Mouse (Mus musculus) spleen, adult 12 weeks (tissue): Measurements from ENCODE around the gene Rhox2c.
"Not testable (repeated sequence)": the region's sequence is repeated elsewhere in the genome, so short reads cannot be mapped to it uniquely, and the experiment has no call there.

ENCODE experiments used
- DNase-seq: peaks from one replicate; pipeline ENCODE4 v3.0.0; 2022; ENCODE audit warnings: low spot score

Gene Rhox2c

DNA sequence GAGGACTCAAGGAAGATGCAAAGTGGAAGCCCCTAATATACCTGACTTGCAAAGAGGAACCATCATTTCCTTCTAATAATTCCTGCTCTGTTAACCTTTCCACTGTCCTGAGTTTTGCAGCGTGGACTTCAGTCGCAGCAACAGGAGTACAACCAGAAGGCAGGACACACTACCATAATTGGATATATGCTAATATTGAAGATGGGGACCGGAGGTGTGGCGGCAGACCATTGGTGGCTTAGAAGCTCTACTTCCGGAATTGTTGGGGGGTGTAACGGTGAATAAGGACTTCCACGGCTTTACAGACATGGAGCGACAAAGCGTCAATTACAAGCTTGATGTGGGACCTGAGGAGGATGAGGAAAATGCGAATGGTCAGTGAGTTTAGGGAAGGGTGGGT lies at the start of gene Rhox2c:
TSS of gene Rhox2c (plus strand) at position 301 of the 400 bp plus-strand sequence.
- not testable (repeated sequence) for DNase-seq

GRCm38 (mm10) chrX:37411767-37412166 lies 41.7 kb upstream of the Rhox2c start, which contains the start of gene Rhox2b:
Rhox2b (plus strand) TSS chrX:37412067.
- DNase-seq, result not testable (repeated sequence)

DNA sequence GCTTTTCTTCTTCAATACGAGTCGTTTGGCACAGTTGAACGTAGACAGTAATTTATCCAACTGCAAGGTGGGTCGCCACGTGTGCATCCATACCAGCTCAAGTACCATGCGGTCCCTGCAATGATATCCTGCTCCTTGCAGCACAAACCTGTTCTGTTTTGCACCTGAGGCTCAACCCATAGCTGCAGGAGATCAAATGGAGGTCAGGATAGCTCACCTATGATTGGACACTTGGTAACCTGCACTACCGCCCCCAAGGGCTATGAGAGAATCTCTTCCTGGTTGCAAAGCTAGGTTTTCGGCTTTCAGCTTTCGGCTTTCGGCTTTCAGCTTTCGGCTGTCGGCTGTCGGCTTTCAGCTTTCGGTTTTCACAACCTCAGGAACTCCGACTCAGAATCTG lies 21.3 kb upstream of the Rhox2c start, which contains the start of gene Rhox4b:
TSS of gene Rhox4b (plus strand) at position 301 of the 400 bp plus-strand sequence.
- not testable (repeated sequence) for DNase-seq

GRCm38 (mm10) chrX:37458285-37458684 lies 4.8 kb downstream of the Rhox2c start, which contains the start of gene Rhox3c:
Rhox3c (plus strand) TSS chrX:37458585.
- not testable (repeated sequence) for DNase-seq

GRCm38 (mm10) chrX:37480037-37480436 lies 26.6 kb downstream of the Rhox2c start, which contains the start of gene Rhox4c:
Rhox4c (plus strand) TSS chrX:37480337.
- not testable (repeated sequence) for DNase-seq

DNA sequence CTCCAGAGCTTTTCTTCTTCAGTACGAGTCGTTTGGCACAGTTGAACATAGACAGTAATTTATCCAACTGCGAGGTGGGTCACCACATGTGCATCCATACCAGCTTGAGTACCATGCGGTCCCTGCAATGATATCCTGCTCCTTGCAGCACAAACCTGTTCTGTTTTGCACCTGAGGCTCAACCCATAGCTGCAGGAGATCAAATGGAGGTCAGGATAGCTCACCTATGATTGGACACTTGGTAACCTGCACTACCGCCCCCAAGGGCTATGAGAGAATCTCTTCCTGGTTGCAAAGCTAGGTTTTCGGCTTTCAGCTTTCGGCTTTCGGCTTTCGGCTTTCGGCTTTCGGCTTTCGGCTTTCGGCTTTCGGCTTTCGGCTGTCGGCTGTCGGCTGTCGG lies 60.6 kb downstream of the Rhox2c start, which contains the start of gene Rhox4d:
TSS of gene Rhox4d (plus strand) at position 301 of the 400 bp plus-strand sequence.
- not testable (repeated sequence) for DNase-seq
